Mouse (Mus musculus) midbrain, postnatal 0 days (tissue): ENCODE measurements at regions not wholly inside any gene's neighbourhood (a gene's known extent, or its start where the extent isn't known, plus 50 kb on each side); places are given as distances from the start of the nearest gene placed in this dataset.

ENCODE experiments used
- ATAC-seq: fragments of 200-750 bp; cut with Nextera tagmentation; 2 replicates; pipeline ENCODE4 v1.8.0; 2017; ENCODE audit warnings: moderate number of reproducible peaks, mild to moderate bottlenecking, moderate TSS enrichment, moderate library complexity; ENCODE audit not compliant: low FRiP score
- DNase-seq: peaks from one replicate; pipeline ENCODE4 v3.0.0-alpha.2; 2015; ENCODE audit warnings: low spot score
- H3K27ac ChIP-seq: fragments of 300-500 bp; sonication (generic); 2 replicates; pipeline ENCODE4 v1.5.1; 2014; ENCODE audit warnings: low read depth, mild to moderate bottlenecking, low read length, mixed read lengths
- H3K27me3 ChIP-seq: fragments of 300-500 bp; sonication (generic); 2 replicates; pipeline ENCODE4 v1.6.1; 2014; ENCODE audit warnings: low read length, control low read depth, mixed read lengths; ENCODE audit not compliant: insufficient read depth
- H3K36me3 ChIP-seq: fragments of 300-500 bp; sonication (generic); 2 replicates; pipeline ENCODE4 v1.6.1; 2014; ENCODE audit warnings: low read length, control low read depth, mixed read lengths; ENCODE audit not compliant: insufficient read depth
- H3K4me1 ChIP-seq: fragments of 300-500 bp; sonication (generic); 2 replicates; pipeline ENCODE4 v1.6.1; 2014; ENCODE audit warnings: mild to moderate bottlenecking, control low read depth, antibody characterized with exemption, low read length, mixed read lengths; ENCODE audit not compliant: insufficient read depth
- H3K4me2 ChIP-seq: fragments of 300-500 bp; sonication (generic); 2 replicates; pipeline ENCODE4 v1.6.1; 2014; ENCODE audit warnings: low read depth, mild to moderate bottlenecking, low read length, mixed read lengths; ENCODE audit not compliant: poor library complexity, severe bottlenecking
- H3K4me3 ChIP-seq: fragments of 300-500 bp; sonication (generic); 2 replicates; pipeline ENCODE4 v1.5.1; 2014; ENCODE audit warnings: low read depth, mild to moderate bottlenecking, low read length, moderate library complexity
- H3K9ac ChIP-seq: fragments of 300-500 bp; sonication (generic); replicated peaks from 2 replicates; pipeline ENCODE4 v1.6.1; 2014; ENCODE audit warnings: mild to moderate bottlenecking, low read length, moderate library complexity, mixed read lengths; ENCODE audit not compliant: poor library complexity, severe bottlenecking
- H3K9me3 ChIP-seq: fragments of 300-500 bp; sonication (generic); 2 replicates; pipeline ENCODE4 v1.6.1; 2016; ENCODE audit warnings: low read length, control low read depth
- CTCF ChIP-seq: IDR thresholded peaks from 2 replicates; pipeline ENCODE4 v1.5.1; 2016; ENCODE audit warnings: antibody characterized with exemption, mild to moderate bottlenecking
- WGBS: fragments of 180-500 bp; shearing (Covaris S2); extraction: QIAGEN DNeasy Blood & Tissue Kit; methylation state at CpG from one replicate; pipeline ENCODE4 v1.1.7; 2014; 5-methylcytosine and 5-hydroxymethylcytosine counted together

DNA sequence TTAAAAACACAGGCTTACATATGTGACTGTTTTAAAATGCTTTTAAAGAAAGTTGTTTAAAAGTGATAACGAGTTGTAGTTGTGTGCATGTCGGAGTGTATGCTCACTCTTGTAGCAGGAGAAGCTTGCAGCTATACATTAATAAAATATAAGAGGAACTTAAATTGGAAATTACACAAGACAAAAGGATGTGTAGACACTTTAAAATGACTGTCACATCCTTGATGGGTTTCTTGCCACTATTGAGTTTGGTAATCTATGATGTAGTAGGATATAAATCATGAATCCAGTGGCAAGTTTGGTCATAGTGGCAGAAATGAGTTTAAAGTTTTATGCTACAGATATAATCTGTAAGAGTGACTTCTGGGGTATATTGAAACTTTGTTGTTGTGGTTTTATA lies 504.3 kb downstream of the Plcl1 start:
- DNase-seq: no peak
- no peak for TF ChIP-seq CTCF
- Histone ChIP-seq H3K4me1 (no peaks in the 10 kb centered on the region), H3K27ac (no peak overlapping the region), H3K9me3 (0 out of 2 replicates have a peak, but pooled peaks cover 3% of the 10 kb centered on the region), H3K27me3 (no peaks in the 10 kb centered on the region), H3K36me3 (no peaks in the 10 kb centered on the region), H3K9ac (no peak overlapping the region), H3K4me2 (no peak overlapping the region), H3K4me3 (no peak overlapping the region)
- ATAC-seq: no peak
- WGBS: 84% methylated on average over 2 of the region's 2 CpGs

DNA sequence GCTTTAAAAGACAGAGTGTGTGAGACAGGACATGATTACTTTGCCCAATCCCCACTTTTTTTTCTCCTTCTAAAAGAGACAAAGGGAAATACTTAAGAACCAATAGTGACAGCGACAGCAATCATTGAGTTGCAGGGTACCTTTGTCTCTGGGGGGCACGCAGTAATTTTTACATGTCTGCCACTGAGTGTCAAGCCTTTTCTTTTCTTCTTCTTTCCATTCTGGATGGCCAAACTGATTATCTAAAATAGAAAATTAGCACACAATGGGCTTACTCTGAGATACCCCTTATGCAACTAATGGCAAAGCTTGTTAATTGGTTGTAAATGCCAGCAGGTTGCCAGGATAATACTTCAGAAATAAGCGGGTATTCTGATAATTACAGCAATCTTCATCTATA lies 508.6 kb downstream of the Plcl1 start:
- H3K4me3 ChIP-seq: no peak overlapping the region
- 73% methylated on average over 3 of the region's 3 CpGs for WGBS
- DNase-seq (no peak), ATAC-seq (no peak)
- TF ChIP-seq CTCF: no peak
- no peak overlapping the region for H3K9ac ChIP-seq
- H3K27ac ChIP-seq: no peak overlapping the region
- no peak overlapping the region for H3K4me2 ChIP-seq
- H3K27me3 ChIP-seq: no peaks in the 10 kb centered on the region
- no peaks in the 10 kb centered on the region for H3K4me1 ChIP-seq
- H3K36me3 ChIP-seq: no peaks in the 10 kb centered on the region
- H3K9me3 ChIP-seq: no peaks in the 10 kb centered on the region

DNA sequence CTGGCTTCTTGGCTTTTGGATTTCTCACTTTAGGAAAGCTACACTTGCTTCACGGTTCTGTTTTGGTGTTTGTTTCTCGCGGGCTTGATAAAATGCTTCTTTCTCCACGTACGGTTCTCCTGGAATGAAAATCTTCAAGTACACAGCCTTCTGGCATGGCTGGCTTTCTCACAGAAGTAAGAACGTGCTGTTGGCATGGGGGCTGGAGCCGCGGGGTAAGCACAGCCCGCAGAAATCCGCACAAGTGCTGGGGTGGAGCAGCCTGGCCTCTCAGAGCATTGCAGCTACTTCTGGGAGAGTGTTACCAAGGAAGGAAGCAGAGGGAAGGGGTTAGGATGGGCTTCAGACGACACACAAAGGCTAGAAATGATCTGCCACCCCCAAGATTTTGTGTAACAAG lies 510.2 kb downstream of the Plcl1 start:
- H3K4me2 ChIP-seq: no peak overlapping the region
- no peaks in the 10 kb centered on the region for H3K27me3 ChIP-seq
- DNase-seq (no peak), ATAC-seq (no peak)
- H3K27ac ChIP-seq: no peak overlapping the region
- H3K4me3 ChIP-seq: no peak overlapping the region
- no peaks in the 10 kb centered on the region for H3K9me3 ChIP-seq
- H3K4me1 ChIP-seq: no peaks in the 10 kb centered on the region
- TF ChIP-seq CTCF: no peak
- 56% methylated on average over 11 of the region's 11 CpGs for WGBS
- no peaks in the 10 kb centered on the region for H3K36me3 ChIP-seq
- H3K9ac ChIP-seq: no peak overlapping the region

DNA sequence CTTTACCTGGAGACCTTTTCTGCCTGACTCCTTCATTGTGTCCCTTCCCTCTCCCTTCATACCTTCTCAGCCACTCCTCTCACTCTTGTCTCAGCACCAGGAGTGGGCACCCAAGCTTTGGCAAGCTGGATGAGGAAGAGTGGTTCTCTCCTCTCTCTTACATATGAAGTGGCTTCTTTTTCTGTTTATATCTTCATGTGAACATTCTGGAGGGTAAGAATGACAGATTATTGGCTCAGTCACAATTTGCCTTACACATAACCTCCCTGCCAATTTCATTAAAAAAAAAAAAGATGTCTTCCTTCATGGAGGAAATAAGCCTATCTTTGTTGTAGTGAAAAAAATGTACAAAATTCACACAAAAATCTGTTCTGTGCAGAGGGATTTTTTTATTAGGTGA lies 513.8 kb downstream of the Plcl1 start:
- no peak overlapping the region for H3K4me3 ChIP-seq
- H3K27ac ChIP-seq: no peak overlapping the region
- no peak overlapping the region for H3K4me2 ChIP-seq
- no peak for ATAC-seq
- no peaks in the 10 kb centered on the region for H3K36me3 ChIP-seq
- H3K27me3 ChIP-seq: no peaks in the 10 kb centered on the region
- no peak for DNase-seq
- TF ChIP-seq CTCF: no peak
- H3K4me1 ChIP-seq: no peaks in the 10 kb centered on the region
- no peak overlapping the region for H3K9ac ChIP-seq
- no peaks in the 10 kb centered on the region for H3K9me3 ChIP-seq

DNA sequence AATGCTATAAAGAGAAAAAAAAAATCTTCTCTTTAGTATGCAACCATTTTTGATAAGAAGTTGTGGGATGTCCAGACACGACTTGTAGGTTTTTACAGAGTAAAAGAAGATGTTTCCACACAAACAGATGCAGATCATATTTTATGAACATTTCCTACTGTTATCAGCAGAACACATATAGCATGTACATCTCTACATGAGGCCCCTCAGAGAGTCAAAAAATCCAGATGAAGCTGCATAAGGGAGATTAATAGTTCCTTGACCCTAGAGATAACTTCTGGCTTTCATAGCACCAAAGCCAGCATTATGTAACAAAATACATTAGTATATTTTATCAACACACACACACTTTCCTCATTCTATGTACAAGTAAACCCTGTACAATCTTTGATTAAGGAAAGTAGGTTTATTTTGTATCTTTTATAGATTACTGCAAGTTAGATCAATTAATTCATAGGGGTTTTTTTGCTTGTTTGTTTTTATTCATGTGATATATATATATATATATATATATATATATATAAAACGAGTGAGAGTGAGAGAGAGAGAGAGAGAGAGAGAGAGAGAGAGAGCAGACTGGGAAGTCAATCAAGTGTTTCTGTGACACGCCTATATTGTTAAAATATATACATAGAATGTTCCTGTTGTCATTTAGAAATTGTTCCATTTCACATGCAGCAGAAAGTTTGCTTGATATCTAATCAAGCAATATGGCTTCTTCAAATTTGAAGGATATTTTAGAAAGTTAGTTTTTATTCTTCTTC lies 541.2 kb downstream of the Plcl1 start:
- no peak for TF ChIP-seq CTCF
- no peak for DNase-seq
- Histone ChIP-seq H3K4me2 (no peak overlapping the region), H3K27ac (no peak overlapping the region), H3K9ac (no peak overlapping the region), H3K9me3 (no peaks in the 10 kb centered on the region), H3K4me3 (no peak overlapping the region), H3K36me3 (no peaks in the 10 kb centered on the region), H3K4me1 (no peaks in the 10 kb centered on the region), H3K27me3 (no peaks in the 10 kb centered on the region)
- WGBS: 83% methylated on average over 3 of the region's 3 CpGs
- no peak for ATAC-seq

DNA sequence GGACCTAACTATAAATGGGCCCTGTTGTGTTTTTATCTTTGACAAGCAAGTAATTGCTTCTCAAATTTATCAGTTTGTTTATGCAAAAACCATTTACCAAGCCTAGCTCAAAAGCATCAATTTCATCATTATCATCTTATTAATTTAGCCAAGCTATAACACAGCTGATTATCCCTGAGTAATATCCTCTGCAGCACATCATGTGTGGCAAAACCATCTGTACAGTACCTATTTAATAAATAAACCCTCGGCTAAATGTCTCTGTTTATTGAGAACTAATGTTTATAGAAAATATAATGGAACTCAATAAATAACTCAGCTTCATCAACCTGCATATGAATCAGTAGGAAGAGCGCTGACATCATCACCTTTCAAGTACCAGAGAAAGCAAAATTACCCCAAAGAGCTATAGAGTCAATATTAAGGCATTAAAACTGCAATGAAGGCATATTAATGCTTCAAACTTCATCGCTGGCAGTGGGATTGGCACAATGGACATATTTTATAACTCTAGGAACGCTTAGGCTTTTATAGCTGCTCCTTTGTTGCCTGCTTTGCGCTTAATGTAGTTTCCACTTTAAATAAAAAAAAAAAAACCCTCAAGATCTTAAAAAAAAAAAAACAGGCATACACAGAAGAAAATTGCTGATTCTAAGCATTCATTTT lies 542.0 kb downstream of the Plcl1 start:
- no peaks in the 10 kb centered on the region for H3K27me3 ChIP-seq
- H3K4me2 ChIP-seq: no peak overlapping the region
- TF ChIP-seq CTCF: no peak
- 86% methylated on average over 5 of the region's 5 CpGs for WGBS
- no peak overlapping the region for H3K9ac ChIP-seq
- no peaks in the 10 kb centered on the region for H3K9me3 ChIP-seq
- H3K4me3 ChIP-seq: no peak overlapping the region
- H3K4me1 ChIP-seq: no peaks in the 10 kb centered on the region
- H3K27ac ChIP-seq: no peak overlapping the region
- peak; percentile 1 for DNase-seq
- ATAC-seq: no peak
- no peaks in the 10 kb centered on the region for H3K36me3 ChIP-seq
